Mouse (Mus musculus) ovary, adult 2 months (tissue): ENCODE measurements around the gene Iffo2. TPM values are rescaled to one million over a fixed set of nuclear protein-coding genes. Genes with fewer than 3 reads are reported as not detected.

Experiments
- polyA plus RNA-seq: library from polyadenylated mRNA; depleted of rRNA; stranded (reverse); fragments of >200 nt; gene quantifications from 2 replicates; pipeline ENCODE4 v1.2.3, GENCODE M21; 2012; rRNA removed

The Iffo2 gene
- polyA plus RNA-seq, result 10.3 and 10.8 TPM in 2 replicates

GRCm38 (mm10) chr4:139530248-139530647 lies at the start of gene Iffo2:
Gene Iffo2, plus strand, starts transcription at chr4:139530548.

GRCm38 (mm10) chr4:139602357-139603244 lies 72.3 kb downstream of the Iffo2 start, which contains the start of gene Gm21969:
Gene Gm21969, plus strand, starts transcription at chr4:139603186.

GRCm38 (mm10) chr4:139622373-139623282 lies 92.3 kb downstream of the Iffo2 start, which contains the start of gene Aldh4a1:
Gene Aldh4a1, plus strand, starts transcription at chr4:139622866.

GRCm38 (mm10) chr4:139653238-139653637 lies 122.9 kb downstream of the Iffo2 start, which contains the start of gene Tas1r2:
Gene Tas1r2, plus strand, starts transcription at chr4:139653538.

Other genes starting within 250 kb of the Iffo2 start
- gene Pqlc2, start 219.8 kb upstream of the Iffo2 start, polyA plus RNA-seq, result 31.9 and 36.0 TPM in 2 replicates
- gene Akr7a5, start 219.8 kb upstream of the Iffo2 start, polyA plus RNA-seq, result 84.8 and 105 TPM in 2 replicates
- gene Mrto4, start 178.0 kb upstream of the Iffo2 start, polyA plus RNA-seq, result 29.4 and 37.3 TPM in 2 replicates
- 45.6 and 62.3 TPM in 2 replicates for gene Emc1, start 178.0 kb upstream of the Iffo2 start, polyA plus RNA-seq
- gene Ubr4, start 177.9 kb upstream of the Iffo2 start, polyA plus RNA-seq, result 210 and 261 TPM in 2 replicates
- not detected in 2 replicates for gene Gm21969, start 72.6 kb downstream of the Iffo2 start, polyA plus RNA-seq
- gene Aldh4a1, start 92.3 kb downstream of the Iffo2 start, polyA plus RNA-seq, result 68.3 and 69.1 TPM in 2 replicates
- not detected in 2 replicates for gene Tas1r2, start 123.0 kb downstream of the Iffo2 start, polyA plus RNA-seq